Mouse (Mus musculus): Measurements from ENCODE around the gene Gna15. TPM values are rescaled to one million over a fixed set of nuclear protein-coding genes. Genes with fewer than 3 reads are reported as not detected.
A peak's percentile ranks its signal among the peaks of the same experiment; 100 is the strongest.

Gna15 gene
- polyA plus RNA-seq, 1 experiment from 2014 or later, result 4.4 TPM

DNA sequence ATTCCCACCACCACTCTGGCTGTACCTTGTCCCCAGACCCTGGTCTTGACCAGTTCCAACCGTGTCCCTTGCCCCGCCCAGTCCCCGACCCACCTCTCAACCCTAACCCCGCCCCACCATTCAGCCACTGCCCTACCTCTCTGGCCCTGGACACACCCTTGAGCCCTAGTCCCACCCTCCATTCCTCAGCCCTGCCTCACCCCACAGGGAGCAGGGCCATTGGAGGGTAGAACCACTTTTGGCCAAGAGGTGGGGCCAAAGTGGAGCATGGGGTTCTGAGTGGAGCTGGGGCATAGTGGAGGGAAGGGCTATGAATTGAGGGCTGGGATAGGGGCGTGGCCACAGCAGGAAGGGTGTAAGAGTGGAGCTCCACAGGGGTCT, 58.8 kb downstream of the Gna15 start:
- Histone ChIP-seq H3K4me2 (ENCODE audit: low read depth, low read length) (0 out of 2 replicates have a peak overlapping the region, but pooled peaks have one; percentile 57), H3K4me3 (ENCODE audit: low read depth, low read length) (no peak overlapping the region), H3K27ac (ENCODE audit: low read depth) (no peak overlapping the region), H3K9ac (replicated peaks) (no peak overlapping the region), H3K4me1 (ENCODE audit: insufficient read depth) (peaks cover 17% of the 10 kb centered on the region), H3K27me3 (ENCODE audit: insufficient read depth, low read length) (peaks cover 56% of the 10 kb centered on the region), H3K9me3 (ENCODE audit: low read length) (no peaks in the 10 kb centered on the region), H3K36me3 (replicated peaks; ENCODE audit: insufficient read depth, low read length) (no peaks in the 10 kb centered on the region)
- WGBS (ENCODE audit: insufficient replicate concordance), result 16% methylated on average over 5 of the region's 5 CpGs
- peak; percentile 24 for DNase-seq
- no peak for ATAC-seq
- no peak for TF ChIP-seq EP300 (IDR thresholded peaks at IDR 0.05; ENCODE audit: low read depth)
- no peak for TF ChIP-seq CTCF (IDR thresholded peaks at IDR 0.05; ENCODE audit: low read depth)

DNA sequence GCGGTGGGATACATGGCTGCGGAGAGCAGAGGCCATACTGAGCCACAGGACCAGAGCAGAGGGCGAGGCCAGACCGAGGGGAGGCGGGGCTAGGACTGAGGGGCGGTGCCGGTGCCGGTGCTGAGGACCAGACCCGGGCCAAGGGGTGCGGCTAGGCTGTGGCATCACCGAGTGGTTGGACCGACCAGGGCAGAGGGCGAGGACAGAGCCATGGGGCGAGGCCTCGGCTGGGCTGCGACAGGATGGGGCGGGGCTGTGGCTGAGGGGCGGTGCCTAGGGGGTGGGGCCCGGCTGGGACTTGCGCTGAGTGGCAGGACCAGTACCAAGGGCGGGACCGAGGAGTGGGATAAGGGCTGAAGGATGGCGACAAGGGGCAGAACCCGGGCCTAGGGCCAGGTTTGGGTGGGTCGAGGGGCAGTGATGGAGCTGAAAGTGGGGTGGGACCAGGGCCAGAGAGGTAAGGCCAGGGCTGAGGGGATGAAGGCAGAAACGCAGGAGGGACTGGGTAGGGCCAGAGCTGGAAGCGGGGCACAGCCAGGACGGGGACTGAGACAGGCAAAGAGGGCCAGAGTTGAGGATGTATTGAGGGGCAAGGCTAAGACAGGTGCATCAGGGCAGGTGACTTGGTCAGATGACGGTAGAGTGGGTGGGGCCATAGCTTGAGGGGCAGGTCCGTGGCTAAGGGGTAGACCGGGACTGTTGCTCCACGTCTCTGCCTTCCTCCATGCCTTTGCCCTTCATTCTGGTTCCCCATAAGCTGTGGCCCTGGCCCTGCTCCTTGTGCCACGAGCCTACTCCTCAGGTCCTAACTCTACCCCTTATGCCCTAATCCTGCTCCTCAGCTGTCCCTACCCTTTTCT, 59.4 kb downstream of the Gna15 start:
- Histone ChIP-seq H3K4me1 (ENCODE audit: insufficient read depth) (peaks cover 17% of the 10 kb centered on the region), H3K36me3 (replicated peaks; ENCODE audit: insufficient read depth, low read length) (no peaks in the 10 kb centered on the region), H3K27me3 (ENCODE audit: insufficient read depth, low read length) (peaks cover 60% of the 10 kb centered on the region), H3K4me3 (ENCODE audit: low read depth, low read length) (peak overlapping the region; percentile 21), H3K9ac (replicated peaks) (no peak overlapping the region), H3K9me3 (ENCODE audit: low read length) (no peaks in the 10 kb centered on the region), H3K27ac (ENCODE audit: low read depth) (no peak overlapping the region), H3K4me2 (ENCODE audit: low read depth, low read length) (peak overlapping the region; percentile 57)
- peak; percentile 88 for ATAC-seq
- WGBS (ENCODE audit: insufficient replicate concordance), result 4% methylated on average over 33 of the region's 33 CpGs
- TF ChIP-seq EP300 (IDR thresholded peaks at IDR 0.05; ENCODE audit: low read depth) (no peak), CTCF (IDR thresholded peaks at IDR 0.05; ENCODE audit: low read depth) (no peak)
- DNase-seq, result peak; percentile 82

DNA sequence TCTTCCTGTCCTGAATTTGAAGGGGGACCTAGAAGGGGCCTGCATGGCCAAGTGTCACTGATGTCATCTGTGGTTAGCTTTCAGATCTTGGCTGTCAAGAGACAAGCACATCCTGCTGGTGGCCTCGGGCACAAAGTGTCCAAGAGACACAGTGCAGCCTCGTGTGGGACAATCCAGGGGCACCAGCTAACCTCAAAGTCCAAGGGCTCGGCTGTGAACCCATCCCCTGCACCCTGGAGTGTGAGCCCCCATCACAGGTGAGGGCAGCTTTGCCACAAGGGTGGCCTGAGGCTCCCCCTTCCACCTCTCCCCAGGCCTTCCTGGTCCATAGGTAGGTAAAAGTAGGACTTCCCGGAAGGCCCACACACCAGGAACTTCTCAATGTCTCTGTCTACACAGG, 60.5 kb downstream of the Gna15 start:
- H3K4me2 ChIP-seq (ENCODE audit: low read depth, low read length), result no peak overlapping the region
- WGBS (ENCODE audit: insufficient replicate concordance), result 42% methylated on average over 4 of the region's 4 CpGs
- H3K9me3 ChIP-seq (ENCODE audit: low read length), result no peaks in the 10 kb centered on the region
- H3K4me3 ChIP-seq (ENCODE audit: low read depth, low read length), result no peak overlapping the region
- ATAC-seq, result no peak
- H3K9ac ChIP-seq (replicated peaks), result no peak overlapping the region
- peaks cover 66% of the 10 kb centered on the region for H3K27me3 ChIP-seq (ENCODE audit: insufficient read depth, low read length)
- TF ChIP-seq EP300 (IDR thresholded peaks at IDR 0.05; ENCODE audit: low read depth) (no peak), CTCF (IDR thresholded peaks at IDR 0.05; ENCODE audit: low read depth) (no peak)
- H3K4me1 ChIP-seq (ENCODE audit: insufficient read depth), result peaks cover 17% of the 10 kb centered on the region
- peak; percentile 10 for DNase-seq
- H3K36me3 ChIP-seq (replicated peaks; ENCODE audit: insufficient read depth, low read length), result no peaks in the 10 kb centered on the region
- H3K27ac ChIP-seq (ENCODE audit: low read depth), result no peak overlapping the region

DNA sequence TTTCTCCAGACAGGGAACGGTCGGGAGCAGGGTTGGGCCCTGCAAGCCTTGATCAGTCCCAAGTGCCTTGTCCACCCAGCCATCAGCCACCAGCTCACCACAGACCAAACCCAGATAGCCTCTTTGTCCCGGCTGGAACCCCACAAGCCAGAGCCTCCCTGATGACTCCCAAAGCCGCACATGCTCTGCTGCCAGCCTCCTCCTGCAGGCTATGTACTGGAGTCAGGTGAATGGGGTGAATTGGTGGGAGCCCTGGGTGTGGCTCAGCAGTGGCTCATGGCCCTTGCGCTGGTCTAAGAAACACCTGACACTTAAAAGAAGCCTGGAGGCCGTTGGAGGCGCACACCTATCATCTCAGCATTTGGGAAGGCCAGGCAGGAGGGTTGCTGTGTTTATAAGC, 61.1 kb downstream of the Gna15 start:
- Histone ChIP-seq H3K27ac (ENCODE audit: low read depth) (no peak overlapping the region), H3K9me3 (ENCODE audit: low read length) (no peaks in the 10 kb centered on the region), H3K4me3 (ENCODE audit: low read depth, low read length) (no peak overlapping the region), H3K27me3 (ENCODE audit: insufficient read depth, low read length) (peaks cover 68% of the 10 kb centered on the region), H3K4me2 (ENCODE audit: low read depth, low read length) (no peak overlapping the region), H3K4me1 (ENCODE audit: insufficient read depth) (peaks cover 17% of the 10 kb centered on the region), H3K36me3 (replicated peaks; ENCODE audit: insufficient read depth, low read length) (no peaks in the 10 kb centered on the region), H3K9ac (replicated peaks) (no peak overlapping the region)
- TF ChIP-seq CTCF (IDR thresholded peaks at IDR 0.05; ENCODE audit: low read depth) (no peak), EP300 (IDR thresholded peaks at IDR 0.05; ENCODE audit: low read depth) (no peak)
- no peak for ATAC-seq
- 79% methylated on average over 7 of the region's 7 CpGs for WGBS (ENCODE audit: insufficient replicate concordance)
- peak; percentile 13 for DNase-seq

DNA sequence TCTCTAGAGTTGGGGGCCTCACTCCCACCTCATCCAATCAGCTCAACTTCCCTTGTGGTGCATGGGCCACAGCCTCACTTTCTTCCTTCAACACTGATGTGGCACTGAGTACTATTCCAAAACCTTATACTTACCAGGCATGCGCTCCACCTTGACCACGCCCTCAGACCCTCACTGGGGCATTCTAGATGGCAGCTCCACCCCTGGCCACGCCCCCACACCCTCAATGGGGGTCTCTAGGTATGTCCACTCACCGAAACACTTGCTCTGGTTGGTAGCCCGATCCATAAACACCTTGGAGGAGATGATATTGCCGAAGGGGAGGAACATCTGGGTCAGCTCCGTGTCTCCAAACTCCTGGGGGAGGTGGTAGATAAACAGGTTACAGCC, 61.6 kb downstream of the Gna15 start:
- DNase-seq (peak; percentile 22), ATAC-seq (no peak)
- WGBS (ENCODE audit: insufficient replicate concordance), result 38% methylated on average over 7 of the region's 7 CpGs
- Histone ChIP-seq H3K27ac (ENCODE audit: low read depth) (no peak overlapping the region), H3K4me1 (ENCODE audit: insufficient read depth) (peaks cover 17% of the 10 kb centered on the region), H3K9ac (replicated peaks) (no peak overlapping the region), H3K4me2 (ENCODE audit: low read depth, low read length) (peak overlapping the region; percentile 35; the same call in 1 of the 2 replicates), H3K9me3 (ENCODE audit: low read length) (no peaks in the 10 kb centered on the region), H3K4me3 (ENCODE audit: low read depth, low read length) (no peak overlapping the region), H3K36me3 (replicated peaks; ENCODE audit: insufficient read depth, low read length) (no peaks in the 10 kb centered on the region), H3K27me3 (ENCODE audit: insufficient read depth, low read length) (peaks cover 73% of the 10 kb centered on the region)
- TF ChIP-seq EP300 (IDR thresholded peaks at IDR 0.05; ENCODE audit: low read depth), result no peak
- no peak for TF ChIP-seq CTCF (IDR thresholded peaks at IDR 0.05; ENCODE audit: low read depth)

DNA sequence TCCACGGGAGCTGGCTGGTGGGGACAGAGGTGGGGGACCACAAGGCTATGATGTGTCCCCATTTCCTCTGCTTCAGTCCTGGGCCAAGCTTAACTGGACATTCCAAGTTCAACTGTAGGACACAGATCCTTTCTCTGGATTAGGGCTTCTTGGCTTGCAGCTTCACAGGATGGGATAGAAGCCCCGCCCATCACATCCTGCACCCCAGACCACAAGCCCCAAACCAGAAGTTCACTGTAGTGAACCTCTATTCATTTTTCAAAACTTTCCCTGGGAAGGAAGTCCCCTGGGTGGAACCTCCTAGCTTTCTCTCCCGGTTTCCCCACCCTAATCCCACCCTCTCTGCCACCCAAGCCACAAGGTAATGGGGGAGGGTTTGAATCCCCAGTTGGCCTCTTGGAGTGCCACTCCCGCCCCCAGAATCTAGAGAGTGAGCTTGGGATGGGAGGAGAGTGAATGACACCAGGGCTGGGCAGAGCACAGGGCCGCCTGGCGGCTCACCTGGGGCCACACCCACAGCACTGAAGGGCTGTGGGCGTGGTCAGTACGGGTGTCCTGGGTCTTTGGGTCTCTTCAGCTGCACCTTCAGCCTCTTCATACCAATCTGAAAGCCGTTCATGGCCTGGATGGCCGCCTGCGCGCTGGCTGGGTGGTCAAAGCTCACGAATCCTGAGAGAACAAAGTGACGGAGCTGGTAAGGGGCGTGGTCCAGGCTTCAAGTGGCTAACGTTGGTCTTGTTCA, 62.2 kb downstream of the Gna15 start:
- no peak for ATAC-seq
- H3K4me3 ChIP-seq (ENCODE audit: low read depth, low read length), result no peak overlapping the region
- 2% methylated on average over 16 of the region's 16 CpGs for WGBS (ENCODE audit: insufficient replicate concordance)

More for the DNA sequence above, 62.2 kb downstream of the Gna15 start:
- no peak overlapping the region for H3K27ac ChIP-seq (ENCODE audit: low read depth)
- peaks cover 77% of the 10 kb centered on the region for H3K27me3 ChIP-seq (ENCODE audit: insufficient read depth, low read length)
- no peak for TF ChIP-seq EP300 (IDR thresholded peaks at IDR 0.05; ENCODE audit: low read depth)
- no peak for TF ChIP-seq CTCF (IDR thresholded peaks at IDR 0.05; ENCODE audit: low read depth)
- H3K9me3 ChIP-seq (ENCODE audit: low read length), result no peaks in the 10 kb centered on the region
- H3K4me1 ChIP-seq (ENCODE audit: insufficient read depth), result peaks cover 17% of the 10 kb centered on the region
- DNase-seq, result peak; percentile 14
- no peak overlapping the region for H3K9ac ChIP-seq (replicated peaks)
- no peaks in the 10 kb centered on the region for H3K36me3 ChIP-seq (replicated peaks; ENCODE audit: insufficient read depth, low read length)
- peak overlapping the region; percentile 35; the same call in 1 of the 2 replicates for H3K4me2 ChIP-seq (ENCODE audit: low read depth, low read length)

Measured in liver, postnatal 0 days (tissue).